Mouse (Mus musculus) forebrain, embryonic 15.5 days (tissue): ENCODE measurements around the gene Mreg. TPM values are rescaled to one million over a fixed set of nuclear protein-coding genes. Genes with fewer than 3 reads are reported as not detected.
A peak's percentile ranks its signal among the peaks of the same experiment; 100 is the strongest.
"Not testable (repeated sequence)": the region's sequence is repeated elsewhere in the genome, so short reads cannot be mapped to it uniquely, and the experiment has no call there.

ENCODE experiments used
- ATAC-seq: fragments of 200-750 bp; cut with Nextera tagmentation; replicated peaks from 2 replicates; pipeline ENCODE4 v1.8.0; 2017; ENCODE audit warnings: mild to moderate bottlenecking, moderate TSS enrichment, moderate library complexity
- H3K27ac ChIP-seq: fragments of 300-500 bp; sonication (generic); replicated peaks from 2 replicates; pipeline ENCODE4 v1.5.1; 2015; ENCODE audit warnings: mild to moderate bottlenecking, inconsistent platforms
- H3K27me3 ChIP-seq: fragments of 300-500 bp; sonication (generic); 2 replicates; pipeline ENCODE4 v1.6.1; 2015; ENCODE audit warnings: inconsistent platforms
- H3K36me3 ChIP-seq: fragments of 300-500 bp; sonication (generic); 2 replicates; pipeline ENCODE4 v1.6.1; 2015; ENCODE audit warnings: mild to moderate bottlenecking, inconsistent platforms
- H3K4me1 ChIP-seq: fragments of 300-500 bp; sonication (generic); 2 replicates; pipeline ENCODE4 v1.6.1; 2015; ENCODE audit warnings: inconsistent platforms
- H3K4me2 ChIP-seq: fragments of 300-500 bp; sonication (generic); replicated peaks from 2 replicates; pipeline ENCODE4 v1.6.1; 2015; ENCODE audit warnings: mild to moderate bottlenecking, inconsistent platforms
- H3K4me3 ChIP-seq: fragments of 300-500 bp; sonication (generic); 2 replicates; pipeline ENCODE4 v1.5.1; 2015; ENCODE audit warnings: mild to moderate bottlenecking, inconsistent platforms
- H3K9ac ChIP-seq: fragments of 300-500 bp; sonication (generic); replicated peaks from 2 replicates; pipeline ENCODE4 v1.6.1; 2015; ENCODE audit warnings: mild to moderate bottlenecking, inconsistent platforms
- H3K9me3 ChIP-seq: fragments of 300-500 bp; sonication (generic); 2 replicates; pipeline ENCODE4 v1.6.1; 2016; ENCODE audit warnings: inconsistent platforms
- WGBS: fragments of 180-500 bp; shearing (Covaris S2); methylation state at CpG from one replicate; pipeline ENCODE4 v1.1.7; 2015; ENCODE audit warnings: mixed read lengths; 5-methylcytosine and 5-hydroxymethylcytosine counted together
- polyA plus RNA-seq: library from polyadenylated mRNA; unstranded; fragments of >200 nt; fragmentation: Nextera tagmentation; extraction: Ambion mirVana; gene quantifications from 2 replicates; pipeline ENCODE4 v1.2.1, GENCODE M21; 2015

Mreg gene
- 0.94 and 1.4 TPM in 2 replicates for polyA plus RNA-seq

GRCm38 (mm10) chr1:72211701-72212699, at the start of gene Mreg:
Mreg (minus strand) TSS chr1:72212307.
- ATAC-seq = peak; percentile 79
- Histone ChIP-seq H3K36me3 (no peaks in the 10 kb centered on the region), H3K4me3 (peak within 1 kb of the TSS; percentile 85), H3K27me3 (no peaks in the 10 kb centered on the region; the same call in 1 of the 2 replicates), H3K27ac (no peak within 1 kb of the TSS), H3K4me1 (peaks cover 13% of the 10 kb centered on the region), H3K4me2 (peak within 1 kb of the TSS; percentile 99), H3K9me3 (no peaks in the 10 kb centered on the region), H3K9ac (peak within 1 kb of the TSS; percentile 69)
- WGBS = under 1% methylated on average over 85 of the region's 89 CpGs

DNA sequence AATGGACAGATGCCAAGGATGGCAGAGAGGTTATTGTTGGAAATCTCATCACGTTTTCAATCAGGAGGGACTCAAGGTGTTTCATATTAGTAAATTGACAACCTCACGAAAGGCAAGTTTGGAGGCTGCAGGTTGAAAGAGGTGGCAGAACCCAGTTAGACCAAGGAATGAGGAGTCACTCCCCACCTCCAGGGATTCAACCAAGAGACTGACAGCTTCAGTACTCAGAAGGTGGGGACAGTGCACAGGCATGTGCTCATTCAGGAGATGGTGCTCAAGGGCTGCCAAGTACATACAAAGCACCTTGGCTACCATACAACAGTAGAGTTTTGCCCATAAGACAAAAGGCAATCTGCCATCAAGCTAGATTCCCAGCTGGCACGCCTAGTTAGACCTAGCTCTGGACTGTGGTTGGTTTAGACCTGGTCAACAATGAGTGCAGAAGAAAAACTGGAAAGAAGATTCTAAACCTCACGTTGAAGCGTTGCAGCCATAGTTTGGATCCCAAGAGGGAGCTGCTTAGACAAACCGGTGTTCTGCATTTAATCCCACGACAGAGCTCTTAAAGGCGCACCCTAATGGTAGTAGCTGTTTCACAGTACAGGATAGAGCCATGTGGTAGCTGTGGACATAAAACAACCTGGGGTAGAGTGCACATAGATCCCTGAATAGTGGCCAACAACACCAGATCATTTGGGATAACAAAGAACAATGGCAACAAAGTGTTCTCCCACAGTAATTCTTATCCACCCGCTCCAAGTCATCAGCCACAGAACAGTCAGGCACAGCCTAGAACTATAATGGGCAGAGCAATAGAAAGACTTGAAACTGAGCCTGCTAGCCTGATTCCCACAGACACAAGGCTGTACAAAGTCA, 44.5 kb upstream of the Mreg start:
- Histone ChIP-seq H3K27ac (no peak overlapping the region; the same call in 1 of the 2 replicates), H3K9me3 (no peaks in the 10 kb centered on the region), H3K4me3 (peak overlapping the region; percentile 49), H3K36me3 (peaks cover 5% of the 10 kb centered on the region; the same call in 1 of the 2 replicates), H3K27me3 (no peaks in the 10 kb centered on the region), H3K9ac (0 out of 2 replicates have a peak overlapping the region, but pooled peaks have one; percentile 72), H3K4me1 (peaks cover 22% of the 10 kb centered on the region), H3K4me2 (peak overlapping the region; percentile 70)
- no peak for ATAC-seq
- 79% methylated on average over 9 of the region's 9 CpGs for WGBS

DNA sequence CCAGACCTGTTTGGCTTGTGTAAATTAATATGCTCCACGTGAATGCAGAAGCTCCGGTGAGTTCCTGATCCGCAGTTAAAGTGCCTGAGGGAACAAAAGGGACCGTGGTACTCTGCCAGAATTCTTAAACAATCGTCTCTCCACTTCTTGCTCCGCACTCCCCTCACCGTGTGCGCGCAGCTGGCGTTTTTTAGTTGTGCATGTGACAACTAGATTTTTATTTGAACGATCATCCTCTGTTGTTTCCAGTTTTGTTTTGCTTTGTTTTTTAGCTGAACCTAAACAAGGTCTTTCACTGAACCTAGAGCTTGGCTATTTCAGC, 43.7 kb upstream of the Mreg start:
- Histone ChIP-seq H3K27ac (peak overlapping the region; percentile 93), H3K4me3 (peak overlapping the region; percentile 49), H3K27me3 (no peaks in the 10 kb centered on the region), H3K4me1 (peaks cover 22% of the 10 kb centered on the region), H3K4me2 (peak overlapping the region; percentile 70), H3K9ac (peak overlapping the region; percentile 72; the same call in 1 of the 2 replicates), H3K36me3 (peaks cover 1% of the 10 kb centered on the region; the same call in 1 of the 2 replicates), H3K9me3 (no peaks in the 10 kb centered on the region)
- WGBS = 14% methylated on average over 11 of the region's 11 CpGs
- no peak for ATAC-seq

GRCm38 (mm10) chr1:72255062-72255853, 43.2 kb upstream of the Mreg start:
- no peaks in the 10 kb centered on the region for H3K36me3 ChIP-seq
- peak overlapping the region; percentile 70 for H3K4me2 ChIP-seq
- H3K9ac ChIP-seq = peak overlapping the region; percentile 72
- peak; percentile 88 for ATAC-seq
- no peaks in the 10 kb centered on the region for H3K9me3 ChIP-seq
- H3K27ac ChIP-seq = peak overlapping the region; percentile 93
- WGBS = 2% methylated on average over 15 of the region's 15 CpGs
- H3K4me1 ChIP-seq = peaks cover 22% of the 10 kb centered on the region
- H3K27me3 ChIP-seq = no peaks in the 10 kb centered on the region
- H3K4me3 ChIP-seq = peak overlapping the region; percentile 49

- Histone ChIP-seq H3K27me3 (no peaks in the 10 kb centered on the region), H3K4me3 (peak overlapping the region; percentile 49), H3K27ac (peak overlapping the region; percentile 93), H3K4me2 (peak overlapping the region; percentile 70), H3K36me3 (no peaks in the 10 kb centered on the region), H3K9me3 (no peaks in the 10 kb centered on the region), H3K4me1 (peaks cover 22% of the 10 kb centered on the region), H3K9ac (peak overlapping the region; percentile 72)
- ATAC-seq = peak; percentile 91
- 1% methylated on average over 35 of the region's 35 CpGs for WGBS
Measured at GRCm38 (mm10) chr1:72254545-72255061, 42.5 kb upstream of the Mreg start.

GRCm38 (mm10) chr1:72253881-72254491, 41.9 kb upstream of the Mreg start:
- WGBS = 25% methylated on average over 11 of the region's 11 CpGs
- H3K4me3 ChIP-seq = peak overlapping the region; percentile 49
- H3K36me3 ChIP-seq = no peaks in the 10 kb centered on the region
- H3K9me3 ChIP-seq = no peaks in the 10 kb centered on the region
- no peak overlapping the region for H3K9ac ChIP-seq
- peaks cover 22% of the 10 kb centered on the region for H3K4me1 ChIP-seq
- H3K4me2 ChIP-seq = peak overlapping the region; percentile 70
- peak overlapping the region; percentile 93 for H3K27ac ChIP-seq
- no peaks in the 10 kb centered on the region for H3K27me3 ChIP-seq
- peak; percentile 30 for ATAC-seq

DNA sequence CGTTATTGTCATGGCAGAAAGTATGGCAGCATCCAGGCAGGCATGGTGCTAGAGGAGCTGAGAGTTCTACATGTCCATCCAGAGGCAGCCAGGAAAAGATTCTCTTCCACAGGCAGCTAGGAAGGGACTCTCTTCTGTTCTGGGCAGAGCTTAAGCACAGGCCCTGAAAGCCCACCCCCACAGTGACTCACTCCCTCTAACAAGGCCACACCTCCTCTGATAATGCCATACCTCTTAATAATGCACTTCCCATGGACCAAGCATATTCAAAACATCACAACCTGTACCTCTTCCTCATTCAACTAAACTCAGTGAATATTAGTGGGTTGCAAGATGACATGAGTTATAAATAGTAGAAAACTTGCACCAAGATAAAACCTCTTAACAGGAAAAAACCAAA, 39.7 kb upstream of the Mreg start:
- Histone ChIP-seq H3K9ac (no peak overlapping the region), H3K4me2 (no peak overlapping the region), H3K4me1 (peaks cover 21% of the 10 kb centered on the region), H3K9me3 (no peaks in the 10 kb centered on the region), H3K4me3 (no peak overlapping the region), H3K36me3 (no peaks in the 10 kb centered on the region), H3K27me3 (no peaks in the 10 kb centered on the region), H3K27ac (no peak overlapping the region)
- no peak for ATAC-seq
- WGBS = 83% methylated on average over 1 of the region's 1 CpGs

DNA sequence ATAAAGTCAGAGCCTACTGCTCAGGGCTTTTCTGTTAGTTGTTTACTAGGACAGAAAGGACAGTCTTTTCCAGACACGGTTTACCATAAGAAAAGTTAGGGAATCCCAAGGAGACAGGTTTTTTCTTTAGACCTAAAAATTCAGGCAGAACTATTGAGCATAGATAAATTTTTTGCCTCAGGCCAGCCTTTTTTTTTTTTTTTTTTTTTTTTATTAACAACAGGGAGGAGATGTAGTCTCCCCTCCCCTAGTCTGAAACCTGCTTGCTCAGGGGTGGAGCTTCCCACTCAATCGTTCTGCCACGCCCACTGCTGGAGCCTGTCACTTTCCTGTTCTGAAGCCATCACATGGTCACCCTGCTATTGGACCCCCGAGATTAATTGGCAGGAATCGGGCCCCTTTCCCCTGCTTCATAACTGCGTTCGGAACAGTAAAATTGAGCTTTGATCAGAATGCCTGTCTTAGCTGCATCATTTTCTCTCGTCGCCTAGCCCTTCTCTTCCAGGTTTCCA, 36.2 kb upstream of the Mreg start:
- not testable (repeated sequence) for H3K9me3 ChIP-seq, H3K36me3 ChIP-seq, H3K9ac ChIP-seq, H3K27me3 ChIP-seq, H3K4me3 ChIP-seq, ATAC-seq, H3K4me1 ChIP-seq, H3K27ac ChIP-seq, H3K4me2 ChIP-seq
- WGBS = 45% methylated on average over 9 of the region's 9 CpGs

DNA sequence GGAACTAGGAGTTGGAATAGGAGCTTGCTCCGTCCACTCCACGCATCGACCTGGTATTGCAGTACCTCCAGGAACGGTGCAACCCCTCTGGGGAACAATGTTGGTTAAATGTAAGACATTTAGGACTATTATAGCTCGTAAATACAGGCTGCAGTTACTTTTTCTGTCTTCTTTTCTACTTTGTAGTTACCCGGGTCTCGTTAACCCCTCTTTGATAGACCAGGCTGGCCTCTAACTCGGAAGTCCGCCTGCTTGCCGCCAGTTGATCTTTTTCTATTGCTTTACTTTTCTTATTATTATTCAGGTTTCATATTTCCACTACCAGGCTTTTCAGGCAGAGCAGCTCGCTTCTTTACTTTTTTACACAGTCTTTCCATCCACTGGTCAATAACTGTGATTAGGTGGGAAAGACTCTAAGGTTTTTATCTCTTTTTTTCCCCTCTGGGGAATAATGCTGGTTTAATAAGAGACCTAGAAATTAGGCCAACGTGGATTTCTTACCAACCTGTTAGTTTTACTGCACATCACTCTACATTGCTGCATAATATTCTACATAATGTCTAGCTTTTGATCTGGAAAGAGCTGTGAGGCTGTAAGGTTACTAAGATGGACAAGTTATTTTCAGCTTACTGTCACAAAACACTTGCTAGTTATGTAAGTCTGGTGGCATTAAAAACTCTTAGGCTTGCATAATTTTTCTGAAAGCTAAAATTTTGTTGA, 32.4 kb upstream of the Mreg start:
- WGBS = 1% methylated on average over 12 of the region's 12 CpGs
- 0 out of 2 replicates have a peak overlapping the region, but pooled peaks have one; percentile 79 for H3K9ac ChIP-seq
- peak overlapping the region; percentile 55 for H3K4me2 ChIP-seq
- H3K36me3 ChIP-seq = no peaks in the 10 kb centered on the region
- no peak for ATAC-seq
- H3K9me3 ChIP-seq = no peaks in the 10 kb centered on the region
- H3K27ac ChIP-seq = peak overlapping the region; percentile 95
- H3K4me1 ChIP-seq = no peaks in the 10 kb centered on the region
- H3K4me3 ChIP-seq = peak overlapping the region; percentile 48
- H3K27me3 ChIP-seq = no peaks in the 10 kb centered on the region

DNA sequence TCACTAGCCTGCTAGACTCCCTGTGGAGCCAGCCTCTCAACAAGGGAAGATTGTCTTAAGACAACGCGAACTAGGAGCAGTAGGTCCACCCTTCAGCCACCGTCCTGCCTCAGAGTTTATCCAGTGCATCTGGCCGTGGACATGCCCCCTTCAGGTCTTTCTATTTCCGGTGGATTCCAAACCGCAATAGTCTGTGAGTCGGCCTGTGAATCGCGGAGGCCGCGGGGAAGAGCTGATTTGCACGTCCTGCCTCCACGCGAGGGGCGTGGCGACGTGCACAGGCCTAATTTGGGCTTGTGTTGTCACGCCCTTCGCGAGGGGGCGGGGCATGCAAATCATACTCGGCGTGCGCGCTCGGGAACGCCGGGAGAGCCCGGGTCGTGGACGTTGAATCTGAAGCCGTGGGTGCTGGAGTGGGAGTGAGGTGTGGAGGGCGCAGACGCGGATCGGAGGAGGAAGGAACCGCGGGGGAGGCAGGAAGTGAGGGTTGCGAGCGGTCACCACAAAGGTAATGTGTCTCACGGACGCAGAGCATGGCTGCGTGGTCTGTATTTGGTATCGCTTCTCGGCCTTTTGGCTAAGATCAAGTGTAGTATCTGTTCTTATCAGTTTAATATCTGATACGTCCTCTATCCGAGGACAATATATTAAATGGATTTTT, 31.7 kb upstream of the Mreg start:
- Histone ChIP-seq H3K4me3 (peak overlapping the region; percentile 48), H3K9me3 (no peaks in the 10 kb centered on the region), H3K4me1 (no peaks in the 10 kb centered on the region), H3K36me3 (no peaks in the 10 kb centered on the region), H3K27ac (peak overlapping the region; percentile 95), H3K27me3 (no peaks in the 10 kb centered on the region), H3K4me2 (peak overlapping the region; percentile 55), H3K9ac (peak overlapping the region; percentile 79)
- WGBS = under 1% methylated on average over 46 of the region's 47 CpGs
- peak; percentile 95 for ATAC-seq
